Mouse (Mus musculus): ENCODE results near the gene Haus3. TPM values are rescaled to one million over a fixed set of nuclear protein-coding genes. Genes with fewer than 3 reads are reported as not detected.

Haus3 gene
- polyA plus RNA-seq, 1 experiment = 4.2 TPM

GRCm38 (mm10) chr5:34176691-34177090 lies 7.4 kb upstream of the Haus3 start:
- 98% methylated on average over 10 of the region's 10 CpGs for WGBS
- Histone ChIP-seq H3K27ac (ENCODE audit: control insufficient read depth, insufficient read depth, low read length) (no peak overlapping the region), H3K4me3 (ENCODE audit: control insufficient read depth, insufficient read depth, low read length) (no peak overlapping the region), H3K27me3 (ENCODE audit: control insufficient read depth, insufficient read depth, low read length) (no peaks in the 10 kb centered on the region), H3K36me3 (ENCODE audit: control insufficient read depth, insufficient read depth, low read length) (peaks cover 80% of the 10 kb centered on the region), H3K4me1 (replicated peaks; ENCODE audit: control insufficient read depth, insufficient read depth, low read length) (0 out of 2 replicates have a peak, but pooled peaks cover 2% of the 10 kb centered on the region)
- TF ChIP-seq CTCF (IDR thresholded peaks at IDR 0.05; ENCODE audit: borderline replicate concordance, control insufficient read depth, extremely low read depth, insufficient read depth, low read length, poor library complexity) (no peak), POLR2A (IDR thresholded peaks at IDR 0.05; ENCODE audit: control insufficient read depth, extremely low read depth, insufficient read depth, low read length, poor library complexity) (no peak)
- no peak for DNase-seq

DNA sequence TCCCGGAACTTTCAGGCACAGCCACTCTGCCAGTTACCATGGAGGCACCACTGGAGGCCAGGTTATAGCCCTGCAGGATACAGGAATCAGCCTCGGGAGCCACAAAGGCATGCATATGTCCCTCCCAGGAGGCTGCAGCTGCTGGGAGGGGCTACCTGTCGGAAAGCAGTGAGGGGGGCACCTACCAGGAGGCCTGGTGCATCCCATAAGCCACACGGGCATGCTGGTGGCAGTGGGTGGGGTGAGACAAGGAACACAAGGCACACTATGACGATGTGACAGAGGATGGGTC lies 6.0 kb upstream of the Haus3 start:
- TF ChIP-seq POLR2A (IDR thresholded peaks at IDR 0.05; ENCODE audit: control insufficient read depth, extremely low read depth, insufficient read depth, low read length, poor library complexity) (no peak), CTCF (IDR thresholded peaks at IDR 0.05; ENCODE audit: borderline replicate concordance, control insufficient read depth, extremely low read depth, insufficient read depth, low read length, poor library complexity) (no peak)
- peaks cover 73% of the 10 kb centered on the region for H3K36me3 ChIP-seq (ENCODE audit: control insufficient read depth, insufficient read depth, low read length)

GRCm38 (mm10) chr5:34174550-34175402 lies 5.4 kb upstream of the Haus3 start:
- Histone ChIP-seq H3K4me3 (ENCODE audit: control insufficient read depth, insufficient read depth, low read length) (no peak overlapping the region), H3K36me3 (ENCODE audit: control insufficient read depth, insufficient read depth, low read length) (peaks cover 67% of the 10 kb centered on the region), H3K4me1 (replicated peaks; ENCODE audit: control insufficient read depth, insufficient read depth, low read length) (no peaks in the 10 kb centered on the region), H3K27me3 (ENCODE audit: control insufficient read depth, insufficient read depth, low read length) (no peaks in the 10 kb centered on the region), H3K27ac (ENCODE audit: control insufficient read depth, insufficient read depth, low read length) (no peak overlapping the region)
- TF ChIP-seq CTCF (IDR thresholded peaks at IDR 0.05; ENCODE audit: borderline replicate concordance, control insufficient read depth, extremely low read depth, insufficient read depth, low read length, poor library complexity) = 0 out of 2 replicates have a peak, but pooled peaks have one; percentile 5
- TF ChIP-seq POLR2A (IDR thresholded peaks at IDR 0.05; ENCODE audit: control insufficient read depth, extremely low read depth, insufficient read depth, low read length, poor library complexity) = no peak
- no peak for DNase-seq
- WGBS = 96% methylated on average over 5 of the region's 5 CpGs

More for the DNA sequence above, 6.0 kb upstream of the Haus3 start:
- no peak overlapping the region for H3K4me3 ChIP-seq (ENCODE audit: control insufficient read depth, insufficient read depth, low read length)
- no peak for DNase-seq
- H3K27me3 ChIP-seq (ENCODE audit: control insufficient read depth, insufficient read depth, low read length) = no peaks in the 10 kb centered on the region
- H3K27ac ChIP-seq (ENCODE audit: control insufficient read depth, insufficient read depth, low read length) = no peak overlapping the region
- 77% methylated on average over 5 of the region's 5 CpGs for WGBS
- H3K4me1 ChIP-seq (replicated peaks; ENCODE audit: control insufficient read depth, insufficient read depth, low read length) = no peaks in the 10 kb centered on the region

- Histone ChIP-seq H3K36me3 (ENCODE audit: control insufficient read depth, insufficient read depth, low read length) (peaks cover 59% of the 10 kb centered on the region), H3K27ac (ENCODE audit: control insufficient read depth, insufficient read depth, low read length) (no peak overlapping the region), H3K4me1 (replicated peaks; ENCODE audit: control insufficient read depth, insufficient read depth, low read length) (no peaks in the 10 kb centered on the region; the same call in 1 of the 2 replicates), H3K4me3 (ENCODE audit: control insufficient read depth, insufficient read depth, low read length) (no peak overlapping the region), H3K27me3 (ENCODE audit: control insufficient read depth, insufficient read depth, low read length) (no peaks in the 10 kb centered on the region)
- no peak for TF ChIP-seq POLR2A (IDR thresholded peaks at IDR 0.05; ENCODE audit: control insufficient read depth, extremely low read depth, insufficient read depth, low read length, poor library complexity)
- TF ChIP-seq CTCF (IDR thresholded peaks at IDR 0.05; ENCODE audit: borderline replicate concordance, control insufficient read depth, extremely low read depth, insufficient read depth, low read length, poor library complexity) = no peak
- WGBS = 94% methylated on average over 2 of the region's 2 CpGs
- DNase-seq = no peak
Observed at GRCm38 (mm10) chr5:34174021-34174420, 4.7 kb upstream of the Haus3 start.

DNA sequence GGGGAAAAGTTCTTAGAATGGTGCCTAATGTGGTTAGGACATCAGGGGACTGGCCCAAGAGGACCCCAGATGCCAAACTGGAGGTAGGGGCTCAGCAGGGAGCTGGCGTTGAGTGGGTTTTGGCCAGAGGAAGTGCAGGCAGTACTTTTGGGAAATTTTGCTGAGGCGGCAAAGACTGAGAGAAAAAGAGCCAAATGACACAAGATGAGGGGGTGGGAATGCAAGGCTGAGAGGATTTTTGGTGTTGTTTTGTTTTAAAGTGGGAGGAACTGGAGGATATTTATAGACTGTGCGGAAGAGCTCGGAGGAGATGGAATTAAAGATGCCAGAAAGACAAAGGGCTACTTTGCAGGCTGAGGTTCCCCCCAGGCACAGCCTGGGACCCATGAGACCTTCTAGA lies 1.4 kb upstream of the Haus3 start:
- Histone ChIP-seq H3K27me3 (ENCODE audit: control insufficient read depth, insufficient read depth, low read length) (no peaks in the 10 kb centered on the region), H3K4me1 (replicated peaks; ENCODE audit: control insufficient read depth, insufficient read depth, low read length) (no peaks in the 10 kb centered on the region; the same call in 1 of the 2 replicates), H3K36me3 (ENCODE audit: control insufficient read depth, insufficient read depth, low read length) (peaks cover 27% of the 10 kb centered on the region), H3K4me3 (ENCODE audit: control insufficient read depth, insufficient read depth, low read length) (no peak overlapping the region), H3K27ac (ENCODE audit: control insufficient read depth, insufficient read depth, low read length) (no peak overlapping the region)
- no peak for DNase-seq
- TF ChIP-seq POLR2A (IDR thresholded peaks at IDR 0.05; ENCODE audit: control insufficient read depth, extremely low read depth, insufficient read depth, low read length, poor library complexity) (no peak), CTCF (IDR thresholded peaks at IDR 0.05; ENCODE audit: borderline replicate concordance, control insufficient read depth, extremely low read depth, insufficient read depth, low read length, poor library complexity) (no peak)
- 83% methylated on average over 4 of the region's 4 CpGs for WGBS

DNA sequence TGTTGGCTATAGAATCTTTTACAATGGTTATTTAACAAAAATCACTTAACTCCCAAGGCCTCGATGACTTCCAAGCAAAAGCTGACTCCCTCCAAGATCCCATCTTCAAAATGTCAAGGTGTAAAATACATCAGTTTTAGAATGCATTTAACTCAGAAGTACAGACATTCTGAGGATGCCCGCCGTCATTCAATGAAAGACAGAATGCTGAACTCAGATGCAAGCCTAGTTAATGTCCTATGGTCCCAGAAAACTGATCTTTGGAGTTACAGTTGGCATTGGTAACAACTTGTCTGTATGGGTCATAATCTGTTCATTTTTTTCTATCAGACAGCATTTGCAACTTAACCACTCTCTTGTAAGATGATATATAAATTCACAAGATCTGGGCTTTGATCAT lies 627 bp upstream of the Haus3 start:
- Histone ChIP-seq H3K36me3 (ENCODE audit: control insufficient read depth, insufficient read depth, low read length) (peaks cover 20% of the 10 kb centered on the region), H3K4me3 (ENCODE audit: control insufficient read depth, insufficient read depth, low read length) (peak overlapping the region; percentile 40), H3K27ac (ENCODE audit: control insufficient read depth, insufficient read depth, low read length) (peak overlapping the region; percentile 78), H3K4me1 (replicated peaks; ENCODE audit: control insufficient read depth, insufficient read depth, low read length) (no peaks in the 10 kb centered on the region; the same call in 1 of the 2 replicates), H3K27me3 (ENCODE audit: control insufficient read depth, insufficient read depth, low read length) (no peaks in the 10 kb centered on the region)
- DNase-seq = no peak
- TF ChIP-seq POLR2A (IDR thresholded peaks at IDR 0.05; ENCODE audit: control insufficient read depth, extremely low read depth, insufficient read depth, low read length, poor library complexity) = no peak
- TF ChIP-seq CTCF (IDR thresholded peaks at IDR 0.05; ENCODE audit: borderline replicate concordance, control insufficient read depth, extremely low read depth, insufficient read depth, low read length, poor library complexity) = no peak
- 62% methylated on average over 3 of the region's 3 CpGs for WGBS
